Mouse (Mus musculus): Measurements from ENCODE around the gene Art3. TPM values are rescaled to one million over a fixed set of nuclear protein-coding genes. Genes with fewer than 3 reads are reported as not detected.
A peak's percentile ranks its signal among the peaks of the same experiment; 100 is the strongest.

Art3 gene
- polyA plus RNA-seq, 1 experiment, result not detected

DNA sequence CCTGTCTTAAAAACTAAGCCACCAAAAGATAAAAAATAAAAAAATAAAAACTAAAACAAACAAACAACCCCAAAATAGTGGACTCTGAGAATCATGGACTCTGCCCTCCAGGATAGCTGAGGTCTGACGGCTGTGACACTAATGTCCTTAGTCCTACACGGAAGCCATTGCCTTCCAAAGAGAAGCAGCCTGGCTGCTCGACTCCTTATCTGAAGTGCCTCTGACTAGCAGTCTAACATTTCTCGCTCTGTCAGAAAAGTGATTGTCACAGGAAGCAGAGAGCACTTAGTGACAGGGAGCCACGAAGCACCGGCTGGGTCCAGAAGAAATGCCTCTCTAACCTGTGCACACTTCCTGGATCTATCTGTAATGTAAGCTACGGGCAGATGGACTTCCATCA, 111.3 kb downstream of the Art3 start:
- Histone ChIP-seq H3K27ac (ENCODE audit: control insufficient read depth, insufficient read depth, low read depth, low read length, poor library complexity) (no peak overlapping the region), H3K4me1 (ENCODE audit: control insufficient read depth, insufficient read depth, low read length) (peaks cover 1% of the 10 kb centered on the region), H3K4me3 (replicated peaks; ENCODE audit: control insufficient read depth, low read depth, low read length) (no peak overlapping the region)
- TF ChIP-seq CTCF (IDR thresholded peaks at IDR 0.05; ENCODE audit: control insufficient read depth, insufficient read depth, low read length), result no peak
- no peak for TF ChIP-seq POLR2A (IDR thresholded peaks at IDR 0.05; ENCODE audit: borderline replicate concordance, control insufficient read depth, low read depth, low read length)
- 83% methylated on average over 7 of the region's 7 CpGs for WGBS

DNA sequence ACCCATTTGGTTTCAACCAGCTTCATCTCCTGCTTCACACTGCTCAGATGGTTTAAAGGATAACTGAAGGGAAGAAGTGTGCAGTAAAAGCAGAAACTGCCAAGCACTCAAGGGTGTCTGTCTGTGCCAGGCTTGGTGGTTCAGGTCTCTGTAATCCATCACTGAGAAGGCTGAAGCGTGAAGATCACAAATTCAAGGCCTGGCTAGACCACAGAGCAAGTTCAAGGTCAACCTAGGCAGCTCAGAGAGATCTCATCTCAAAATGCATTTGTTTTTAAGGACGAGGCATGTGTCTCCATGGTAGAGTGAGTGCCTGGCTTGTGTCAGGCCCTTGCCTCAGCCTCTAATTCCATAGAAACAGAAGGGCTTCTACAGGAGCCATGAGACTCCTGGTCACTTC, 113.4 kb downstream of the Art3 start:
- 85% methylated on average over 2 of the region's 2 CpGs for WGBS
- H3K27ac ChIP-seq (ENCODE audit: control insufficient read depth, insufficient read depth, low read depth, low read length, poor library complexity), result no peak overlapping the region

DNA sequence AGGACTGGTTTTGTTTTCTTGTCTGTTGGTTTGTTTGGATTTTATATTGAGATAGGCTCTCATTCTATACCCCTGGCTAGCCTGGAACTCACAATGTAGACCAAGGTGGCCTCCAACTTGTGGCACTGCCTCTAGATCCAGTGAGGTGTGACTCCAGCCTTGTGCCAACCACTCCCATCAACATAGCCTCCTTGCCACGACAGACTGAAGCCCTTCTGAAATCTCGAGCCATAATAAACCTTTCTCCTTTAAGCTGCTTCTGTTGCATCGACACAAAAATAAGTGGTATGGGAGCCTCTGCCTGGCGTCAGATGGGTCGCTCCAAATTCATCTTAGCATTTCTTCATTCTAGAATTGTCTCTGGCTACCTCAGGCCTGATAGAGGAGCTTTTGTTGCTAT, 115.1 kb downstream of the Art3 start:
- no peak overlapping the region for H3K27ac ChIP-seq (ENCODE audit: control insufficient read depth, insufficient read depth, low read depth, low read length, poor library complexity)
- no peak overlapping the region for H3K4me3 ChIP-seq (replicated peaks; ENCODE audit: control insufficient read depth, low read depth, low read length)
- 84% methylated on average over 5 of the region's 5 CpGs for WGBS
- TF ChIP-seq CTCF (IDR thresholded peaks at IDR 0.05; ENCODE audit: control insufficient read depth, insufficient read depth, low read length) (no peak), POLR2A (IDR thresholded peaks at IDR 0.05; ENCODE audit: borderline replicate concordance, control insufficient read depth, low read depth, low read length) (no peak)
- H3K4me1 ChIP-seq (ENCODE audit: control insufficient read depth, insufficient read depth, low read length), result no peaks in the 10 kb centered on the region; the same call in 1 of the 2 replicates

More for the DNA sequence above, 113.4 kb downstream of the Art3 start:
- H3K4me1 ChIP-seq (ENCODE audit: control insufficient read depth, insufficient read depth, low read length), result peaks cover 1% of the 10 kb centered on the region
- no peak overlapping the region for H3K4me3 ChIP-seq (replicated peaks; ENCODE audit: control insufficient read depth, low read depth, low read length)
- no peak for TF ChIP-seq POLR2A (IDR thresholded peaks at IDR 0.05; ENCODE audit: borderline replicate concordance, control insufficient read depth, low read depth, low read length)
- no peak for TF ChIP-seq CTCF (IDR thresholded peaks at IDR 0.05; ENCODE audit: control insufficient read depth, insufficient read depth, low read length)

DNA sequence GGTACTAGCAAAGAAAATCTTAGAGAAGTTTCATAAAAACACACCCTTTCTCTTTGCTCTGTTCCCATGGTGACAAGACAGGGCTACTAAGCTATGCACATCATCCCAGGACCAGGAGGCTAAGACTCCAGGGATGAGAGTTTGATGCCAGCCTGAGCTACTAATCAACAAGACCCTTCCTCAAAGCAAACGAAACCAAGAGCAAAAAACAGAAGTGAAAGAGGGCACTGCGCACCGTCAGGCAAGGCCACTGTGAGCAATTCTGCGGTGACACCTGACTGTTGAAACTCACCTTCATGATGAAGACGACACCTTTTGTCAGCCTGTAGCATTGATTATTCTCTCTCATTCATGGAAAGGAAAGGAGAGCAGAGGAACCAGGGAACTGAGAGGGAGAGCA, 121.2 kb downstream of the Art3 start:
- 76% methylated on average over 5 of the region's 5 CpGs for WGBS
- Histone ChIP-seq H3K4me3 (replicated peaks; ENCODE audit: control insufficient read depth, low read depth, low read length) (no peak overlapping the region), H3K27ac (ENCODE audit: control insufficient read depth, insufficient read depth, low read depth, low read length, poor library complexity) (no peak overlapping the region), H3K4me1 (ENCODE audit: control insufficient read depth, insufficient read depth, low read length) (no peaks in the 10 kb centered on the region; the same call in 1 of the 2 replicates)
- TF ChIP-seq POLR2A (IDR thresholded peaks at IDR 0.05; ENCODE audit: borderline replicate concordance, control insufficient read depth, low read depth, low read length), result no peak
- TF ChIP-seq CTCF (IDR thresholded peaks at IDR 0.05; ENCODE audit: control insufficient read depth, insufficient read depth, low read length), result no peak

DNA sequence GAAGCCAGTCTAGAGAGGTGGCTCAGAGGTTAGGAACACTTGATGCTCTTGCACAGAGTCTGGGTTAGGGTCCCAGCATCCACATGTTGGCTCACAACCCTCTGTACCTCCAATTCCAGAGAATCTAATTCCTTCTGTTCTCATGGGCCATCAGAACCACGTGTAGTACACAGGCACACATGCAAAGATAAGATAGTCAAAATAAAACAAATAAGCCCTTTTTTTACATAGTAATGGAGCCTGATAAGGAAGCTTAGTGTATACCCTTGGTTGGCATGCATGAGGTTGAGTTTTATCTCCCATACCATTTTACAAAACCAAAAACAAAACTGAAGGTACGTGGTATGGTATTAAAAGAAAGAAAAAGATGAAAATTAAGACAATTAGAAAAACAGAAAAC, 125.8 kb downstream of the Art3 start:
- no peak overlapping the region for H3K27ac ChIP-seq (ENCODE audit: control insufficient read depth, insufficient read depth, low read depth, low read length, poor library complexity)
- WGBS, result 60% methylated on average over 2 of the region's 2 CpGs

DNA sequence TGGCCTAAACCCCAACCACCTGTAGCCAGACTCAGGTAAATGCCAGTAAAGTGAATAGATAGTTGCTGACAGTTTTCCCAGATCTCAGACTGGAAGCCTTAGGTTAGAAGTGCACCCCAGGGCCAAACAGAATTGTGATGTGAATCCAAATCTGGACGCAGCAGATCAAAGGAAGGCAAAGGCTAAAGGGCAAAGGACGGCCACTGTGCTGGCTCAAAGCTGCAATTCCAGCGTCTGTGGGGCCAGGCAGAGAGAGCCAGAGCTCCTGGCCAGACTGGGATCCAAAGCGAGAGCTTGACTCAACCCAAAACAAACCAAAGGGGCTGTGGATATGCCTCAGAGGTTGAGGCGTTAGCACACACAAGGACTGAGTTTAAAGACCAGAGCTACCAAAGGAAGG, 127.1 kb downstream of the Art3 start:
- no peak overlapping the region for H3K27ac ChIP-seq (ENCODE audit: control insufficient read depth, insufficient read depth, low read depth, low read length, poor library complexity)

More for the DNA sequence above, 125.8 kb downstream of the Art3 start:
- no peak overlapping the region for H3K4me3 ChIP-seq (replicated peaks; ENCODE audit: control insufficient read depth, low read depth, low read length)
- no peaks in the 10 kb centered on the region; the same call in 1 of the 2 replicates for H3K4me1 ChIP-seq (ENCODE audit: control insufficient read depth, insufficient read depth, low read length)
- TF ChIP-seq POLR2A (IDR thresholded peaks at IDR 0.05; ENCODE audit: borderline replicate concordance, control insufficient read depth, low read depth, low read length) (no peak), CTCF (IDR thresholded peaks at IDR 0.05; ENCODE audit: control insufficient read depth, insufficient read depth, low read length) (no peak)

DNA sequence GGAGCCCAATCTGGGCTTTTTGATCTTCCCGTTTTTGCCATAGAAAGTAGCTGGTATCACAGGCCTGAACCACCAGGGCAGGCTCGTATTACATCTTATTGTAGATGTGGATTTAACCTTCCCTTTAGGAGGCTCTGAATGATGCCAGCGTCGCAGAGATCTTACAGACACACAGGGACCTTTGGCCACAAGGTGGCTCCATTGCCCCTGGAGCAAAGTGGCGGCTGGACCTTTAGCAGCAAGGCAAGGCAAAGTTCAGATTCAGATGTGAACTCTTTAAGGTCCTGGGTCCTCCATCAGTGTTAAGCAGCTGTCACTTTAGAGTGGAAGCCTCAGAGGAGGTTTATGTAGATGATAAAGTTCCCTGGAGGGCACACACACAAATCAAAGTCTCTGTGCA, 129.7 kb downstream of the Art3 start:
- no peak overlapping the region for H3K4me3 ChIP-seq (replicated peaks; ENCODE audit: control insufficient read depth, low read depth, low read length)
- WGBS, result 40% methylated on average over 5 of the region's 5 CpGs
- TF ChIP-seq POLR2A (IDR thresholded peaks at IDR 0.05; ENCODE audit: borderline replicate concordance, control insufficient read depth, low read depth, low read length) (no peak), CTCF (IDR thresholded peaks at IDR 0.05; ENCODE audit: control insufficient read depth, insufficient read depth, low read length) (peak; percentile 83)
- no peaks in the 10 kb centered on the region; the same call in 1 of the 2 replicates for H3K4me1 ChIP-seq (ENCODE audit: control insufficient read depth, insufficient read depth, low read length)
- no peak overlapping the region for H3K27ac ChIP-seq (ENCODE audit: control insufficient read depth, insufficient read depth, low read depth, low read length, poor library complexity)

More for the DNA sequence above, 127.1 kb downstream of the Art3 start:
- H3K4me1 ChIP-seq (ENCODE audit: control insufficient read depth, insufficient read depth, low read length), result no peaks in the 10 kb centered on the region; the same call in 1 of the 2 replicates
- H3K4me3 ChIP-seq (replicated peaks; ENCODE audit: control insufficient read depth, low read depth, low read length), result no peak overlapping the region
- TF ChIP-seq POLR2A (IDR thresholded peaks at IDR 0.05; ENCODE audit: borderline replicate concordance, control insufficient read depth, low read depth, low read length) (no peak), CTCF (IDR thresholded peaks at IDR 0.05; ENCODE audit: control insufficient read depth, insufficient read depth, low read length) (no peak)
- 88% methylated on average over 5 of the region's 5 CpGs for WGBS

Other genes with a start within 250 kb of the Art3 start
- 22.7 and 46.8 TPM in 2 replicates for gene G3bp2, start 248.1 kb upstream of the Art3 start, polyA plus RNA-seq (2011; ENCODE audit: insufficient read depth, insufficient read length, low replicate concordance, missing spikeins)
- gene Uso1, start 193.9 kb upstream of the Art3 start, polyA plus RNA-seq (2011; ENCODE audit: insufficient read depth, insufficient read length, low replicate concordance, missing spikeins), result 16.3 and 23.1 TPM in 2 replicates
- not detected in 2 replicates for gene U90926, start 116.4 kb upstream of the Art3 start, polyA plus RNA-seq (2011; ENCODE audit: insufficient read depth, insufficient read length, low replicate concordance, missing spikeins)
- gene Ppef2, start 75.5 kb upstream of the Art3 start, polyA plus RNA-seq (2011; ENCODE audit: insufficient read depth, insufficient read length, low replicate concordance, missing spikeins), result not detected in 2 replicates
- 5.6 and 6.6 TPM in 2 replicates for gene Naaa, start 53.7 kb upstream of the Art3 start, polyA plus RNA-seq (2011; ENCODE audit: insufficient read depth, insufficient read length, low replicate concordance, missing spikeins)
- gene Sdad1, start 21.3 kb upstream of the Art3 start, polyA plus RNA-seq (2011; ENCODE audit: insufficient read depth, insufficient read length, low replicate concordance, missing spikeins), result 8.9 and 14.1 TPM in 2 replicates
- gene Cxcl9, start 3.7 kb upstream of the Art3 start, polyA plus RNA-seq (2011; ENCODE audit: insufficient read depth, insufficient read length, low replicate concordance, missing spikeins), result 1.3 and 1.7 TPM in 2 replicates
- 1.2 and 4.0 TPM in 2 replicates for gene Cxcl10, start 17.1 kb downstream of the Art3 start, polyA plus RNA-seq (2011; ENCODE audit: insufficient read depth, insufficient read length, low replicate concordance, missing spikeins)
- gene Nup54, start 103.4 kb downstream of the Art3 start, polyA plus RNA-seq (2011; ENCODE audit: insufficient read depth, insufficient read length, low replicate concordance, missing spikeins), result 7.8 and 19.4 TPM in 2 replicates
- 6.8 and 16.7 TPM in 2 replicates for gene Scarb2, start 175.0 kb downstream of the Art3 start, polyA plus RNA-seq (2011; ENCODE audit: insufficient read depth, insufficient read length, low replicate concordance, missing spikeins)
- not detected in 2 replicates for gene Fam47e, start 223.2 kb downstream of the Art3 start, polyA plus RNA-seq (2011; ENCODE audit: insufficient read depth, insufficient read length, low replicate concordance, missing spikeins)